ENCODE assay signal across 8 mouse cellular contexts in the genomic region with DNA sequence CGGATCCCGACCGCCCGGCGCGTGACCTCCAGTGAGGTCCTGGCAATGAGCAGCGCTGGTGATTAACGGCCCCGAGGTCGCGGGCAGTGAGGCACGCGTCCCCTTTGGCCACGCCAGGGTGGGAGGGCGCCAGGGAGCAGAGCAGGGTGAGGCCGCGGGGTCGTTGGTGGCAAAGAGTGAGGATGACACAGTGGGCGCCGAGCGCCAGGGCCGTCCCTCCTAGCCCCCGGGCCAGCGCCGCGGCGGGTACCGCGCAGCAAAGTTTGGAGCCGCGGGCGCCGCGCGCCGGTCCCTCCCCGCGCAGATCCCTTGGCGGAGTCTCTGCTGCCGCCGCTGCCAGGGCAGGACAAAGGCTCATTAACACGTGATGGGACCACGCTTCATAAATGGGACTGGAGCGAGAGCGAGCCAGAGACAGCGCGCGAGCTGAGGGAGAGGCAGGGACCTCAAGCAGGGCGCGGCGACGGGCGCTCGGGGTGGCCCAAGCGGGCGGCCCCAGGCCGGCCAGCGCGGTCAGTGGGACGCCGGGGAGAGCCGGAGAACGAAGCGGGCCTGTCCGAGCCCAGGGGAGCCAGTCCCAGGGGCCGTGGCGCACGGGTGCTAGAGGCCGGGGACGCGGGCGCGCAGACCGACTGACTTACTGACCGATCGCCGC. TPM values are rescaled to one million over a fixed set of nuclear protein-coding genes. Genes with fewer than 3 reads are reported as not detected.
DNase-seq lines count a peak whose midpoint lies in the region; ATAC-seq and TF ChIP-seq lines count a peak whose summit lies in the region.

A gene (plus strand): TSS at position 360 of the 655 bp plus-strand sequence.

- 0% methylated on average over 72 of the region's 77 CpGs for WGBS in hindbrain, embryonic 14.5 days

- H3K4me2 ChIP-seq in hindbrain, embryonic 14.5 days (replicated peaks) = peak within 1 kb of the TSS; percentile 92

- H3K36me3 ChIP-seq in hindbrain, embryonic 14.5 days (replicated peaks; ENCODE audit: control insufficient read depth, insufficient read depth) = no peaks in the 10 kb centered on the region

- peak within 1 kb of the TSS; percentile 86 for H3K4me3 ChIP-seq in gastrocnemius, adult 2 months
- H3K4me3 ChIP-seq in hindbrain, embryonic 14.5 days (replicated peaks; ENCODE audit: low read length) = peak within 1 kb of the TSS; percentile 81

- TF ChIP-seq CTCF in gastrocnemius, adult 2 months (IDR thresholded peaks at IDR 0.05) = no peak

- peak within 1 kb of the TSS; percentile 63 for H3K27ac ChIP-seq in gastrocnemius, adult 2 months
- H3K27ac ChIP-seq in hindbrain, embryonic 14.5 days = peak within 1 kb of the TSS; percentile 97

- H3K9me3 ChIP-seq in hindbrain, embryonic 14.5 days (ENCODE audit: control insufficient read depth, low read length) = no peaks in the 10 kb centered on the region

- peak; percentile 91 for ATAC-seq in hindbrain, embryonic 14.5 days (ENCODE audit: low FRiP score)
- no peak for ATAC-seq in erythroid progenitor cell, adult 5-6 weeks (replicated peaks; ENCODE audit: low FRiP score, poor library complexity, severe bottlenecking)

- peaks cover 4% of the 10 kb centered on the region; the same call in 1 of the 2 replicates for H3K27me3 ChIP-seq in hindbrain, embryonic 14.5 days (ENCODE audit: control insufficient read depth, insufficient read depth, low read length)

- H3K9ac ChIP-seq in hindbrain, embryonic 14.5 days = peak within 1 kb of the TSS; percentile 99

- H3K4me1 ChIP-seq in hindbrain, embryonic 14.5 days (replicated peaks; ENCODE audit: control insufficient read depth, insufficient read depth, low read length) = peaks cover 5% of the 10 kb centered on the region; the same call in 1 of the 2 replicates

- intact Hi-C loops in gastrocnemius, adult 2 months (cut with DNase I) = loop anchor here (10.0 kb wide), 1 partner anchor 530 kb away; no protein-coding TSS in a partner anchor

- peak; percentile 67 to 80 for DNase-seq in adrenal gland, adult 18-20 months (ENCODE audit: low spot score in 2 of 2)
- DNase-seq in cerebellum, postnatal 4 days (ENCODE audit: low spot score in 2 of 2) = peak; percentile 51 to 72
- DNase-seq in gastrocnemius, adult 2 months = peak; percentile 81
- peak; percentile 74 for DNase-seq in hindbrain, embryonic 14.5 days (ENCODE audit: low spot score)
- DNase-seq in layer of hippocampus, postnatal 36 days = peak; percentile 74 to 76
- DNase-seq in lung, postnatal 10 days = peak; percentile 79
- DNase-seq in retina, postnatal 7 days (ENCODE audit: low read depth, low spot score) = peak; percentile 32

RNA-seq across cellular contexts. Expression of the gene that starts here (rescaled TPM):
- 10 to 100 TPM; 11.4 to 24.5 TPM for total RNA-seq in adrenal gland, adult 18-20 months (2021)
- under 1 TPM; 0.28 to 0.50 TPM for total RNA-seq in gastrocnemius, adult 2 months (2021)
- 86.3 and 90.6 TPM in 2 replicates for polyA plus RNA-seq in hindbrain, embryonic 14.5 days (2014; fragmentation: Nextera tagmentation; extraction: Ambion mirVana)
- 100 to 1,000 TPM; 171 to 199 TPM for total RNA-seq in layer of hippocampus, postnatal 36 days (2021)
- not detected in 2 replicates for total RNA-seq in erythroid progenitor cell, adult 5-6 weeks (2015; ENCODE audit: low replicate concordance)
- not detected in 2 replicates for total RNA-seq in erythroid progenitor cell, adult 5-6 weeks (2017; ENCODE audit: low replicate concordance)

Comparison
In these comparisons a context has a peak if more than half of its experiments do, and no peak if none do; other contexts are left out.
1. RNA of the gene that starts here (total RNA-seq): 171 to 199 TPM in layer of hippocampus, postnatal 36 days and 11.4 to 24.5 TPM in adrenal gland, adult 18-20 months; 0.28 to 0.50 TPM in gastrocnemius, adult 2 months and not detected in erythroid progenitor cell, adult 5-6 weeks; every median in the first group is over 4 times any median in the second.
2. RNA of the gene that starts here (total RNA-seq): 171 to 199 TPM in layer of hippocampus, postnatal 36 days; 11.4 to 24.5 TPM in adrenal gland, adult 18-20 months; every median in the first group is over 4 times any median in the second.
3. Peak in DNase-seq, H3K4me3 ChIP-seq and H3K27ac ChIP-seq in gastrocnemius, adult 2 months; RNA of the gene not detected or under 1 TPM.
4. Peak in every context shown above with its lines, with median percentiles within 50 percentile points of each other: DNase-seq.